Mouse (Mus musculus) kidney, postnatal 14 days (tissue): Measurements from ENCODE around the gene 1700001C19Rik.

ENCODE experiments used
- DNase-seq: peaks from one replicate; pipeline ENCODE4 v3.0.0; 2022; ENCODE audit warnings: mixed read lengths

The 1700001C19Rik gene

GRCm38 (mm10) chr17:47368401-47369086 lies 68.6 kb downstream of the 1700001C19Rik start, which contains the start of gene Mrps10:
Gene Mrps10, plus strand, starts transcription at chr17:47368887.
- peak; percentile 92 for DNase-seq
